ENCODE assay signal across 30 mouse cellular contexts in the genomic region with DNA sequence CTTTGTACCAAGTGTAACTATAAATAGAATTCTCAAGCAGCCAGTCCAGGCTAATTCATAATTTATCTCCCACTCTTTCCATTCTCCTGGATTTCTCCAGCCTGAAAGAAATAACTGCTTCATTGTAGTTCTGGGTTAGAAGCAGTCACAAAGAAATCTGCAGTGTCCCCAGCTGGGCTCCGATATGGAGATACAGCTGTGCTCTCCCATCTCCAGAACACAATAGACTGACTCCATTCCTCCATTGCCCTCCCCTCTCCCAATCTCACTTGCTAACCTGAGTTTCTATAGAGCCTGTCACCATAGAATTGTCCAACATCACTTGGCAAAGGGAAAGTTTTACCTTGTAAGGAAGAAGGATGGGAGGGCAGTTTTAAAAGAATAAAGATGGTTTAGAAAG.
DNase-seq lines count a peak whose midpoint lies in the region; ATAC-seq and TF ChIP-seq lines count a peak whose summit lies in the region.
"Had no signal": no experiment of that assay in that cellular context is flagged by ENCODE, and none has a peak within 500 bp of the region (broad histone marks: within the 10 kb centered on the region; RNA-seq: fewer than 3 reads in every experiment).

No protein-coding gene starts in this region.

- no peak overlapping the region for H3K9ac ChIP-seq in heart, embryonic 13.5 days
- H3K9ac ChIP-seq in heart, embryonic 11.5 days (ENCODE audit: low read depth, low read length) = no peak overlapping the region
- no peak overlapping the region for H3K9ac ChIP-seq in heart, embryonic 16.5 days (ENCODE audit: low read length)
- H3K9ac ChIP-seq in midbrain, embryonic 14.5 days (replicated peaks; ENCODE audit: low read length) = no peak overlapping the region
- no peak overlapping the region for H3K9ac ChIP-seq in midbrain, postnatal 0 days (replicated peaks; ENCODE audit: low read length, poor library complexity, severe bottlenecking)
- H3K9ac ChIP-seq: embryonic facial prominence, embryonic 12.5 days; embryonic facial prominence, embryonic 15.5 days; forebrain, postnatal 0 days; hindbrain, embryonic 12.5 days; hindbrain, embryonic 15.5 days; intestine, embryonic 15.5 days had no signal

- H3K4me2 ChIP-seq in heart, embryonic 13.5 days = peak overlapping the region; percentile 33
- no peak overlapping the region for H3K4me2 ChIP-seq in heart, embryonic 11.5 days
- H3K4me2 ChIP-seq in heart, embryonic 16.5 days (ENCODE audit: low read depth, low read length) = peak overlapping the region; percentile 4; the same call in 1 of the 2 replicates
- H3K4me2 ChIP-seq in midbrain, embryonic 14.5 days (ENCODE audit: low read length) = no peak overlapping the region
- H3K4me2 ChIP-seq in midbrain, postnatal 0 days (ENCODE audit: low read depth, low read length, poor library complexity, severe bottlenecking) = no peak overlapping the region
- H3K4me2 ChIP-seq: embryonic facial prominence, embryonic 12.5 days; embryonic facial prominence, embryonic 15.5 days; hindbrain, embryonic 12.5 days; hindbrain, embryonic 15.5 days; intestine, embryonic 15.5 days had no signal

- WGBS in heart, embryonic 13.5 days = 26% methylated on average over 1 of the region's 1 CpGs
- WGBS in heart, embryonic 11.5 days (ENCODE audit: insufficient replicate concordance) = 34% methylated on average over 1 of the region's 1 CpGs
- WGBS in heart, embryonic 16.5 days = 30% methylated on average over 1 of the region's 1 CpGs
- 22% methylated on average over 1 of the region's 1 CpGs for WGBS in midbrain, embryonic 14.5 days
- WGBS in midbrain, postnatal 0 days = 3% methylated on average over 1 of the region's 1 CpGs

- 0 out of 2 replicates have a peak, but pooled peaks cover 3% of the 10 kb centered on the region for H3K9me3 ChIP-seq in heart, embryonic 13.5 days
- H3K9me3 ChIP-seq in heart, embryonic 11.5 days (replicated peaks; ENCODE audit: control insufficient read depth, low read length) = no peaks in the 10 kb centered on the region
- H3K9me3 ChIP-seq in heart, embryonic 16.5 days (replicated peaks; ENCODE audit: control insufficient read depth, low read length) = 0 out of 2 replicates have a peak, but pooled peaks cover 3% of the 10 kb centered on the region
- no peaks in the 10 kb centered on the region for H3K9me3 ChIP-seq in midbrain, embryonic 14.5 days (ENCODE audit: control insufficient read depth, low read length)
- H3K9me3 ChIP-seq in midbrain, postnatal 0 days (ENCODE audit: low read length) = no peaks in the 10 kb centered on the region
- H3K9me3 ChIP-seq: embryonic facial prominence, embryonic 12.5 days; embryonic facial prominence, embryonic 15.5 days; heart, embryonic 10.5 days; hindbrain, embryonic 12.5 days; hindbrain, embryonic 15.5 days; intestine, embryonic 15.5 days had no signal

- intact Hi-C loops in heart, postnatal 14 days (cut with DNase I) = no loop called here

- TF ChIP-seq CTCF in midbrain, postnatal 0 days (IDR thresholded peaks at IDR 0.05) = no peak
- no peak for TF ChIP-seq CTCF in brain, embryonic 14.5 days (IDR thresholded peaks at IDR 0.05; ENCODE audit: borderline replicate concordance, extremely low read depth, insufficient read depth, insufficient read length)

- H3K27me3 ChIP-seq in heart, embryonic 13.5 days (replicated peaks) = no peaks in the 10 kb centered on the region
- H3K27me3 ChIP-seq in heart, embryonic 11.5 days (ENCODE audit: control insufficient read depth, insufficient read depth, low read length) = no peaks in the 10 kb centered on the region
- H3K27me3 ChIP-seq in heart, embryonic 16.5 days (ENCODE audit: control insufficient read depth, insufficient read depth, low read length) = no peaks in the 10 kb centered on the region
- no peaks in the 10 kb centered on the region for H3K27me3 ChIP-seq in midbrain, embryonic 14.5 days (ENCODE audit: control insufficient read depth, insufficient read depth, low read length)
- H3K27me3 ChIP-seq in midbrain, postnatal 0 days (ENCODE audit: insufficient read depth, low read length) = no peaks in the 10 kb centered on the region
- H3K27me3 ChIP-seq: CH12.LX; embryonic facial prominence, embryonic 12.5 days; embryonic facial prominence, embryonic 15.5 days; hindbrain, embryonic 12.5 days; hindbrain, embryonic 15.5 days; intestine, embryonic 15.5 days had no signal

- peak overlapping the region; percentile 48 for H3K27ac ChIP-seq in heart, embryonic 13.5 days (replicated peaks)
- H3K27ac ChIP-seq in heart, embryonic 11.5 days (ENCODE audit: low read depth, low read length) = no peak overlapping the region
- no peak overlapping the region for H3K27ac ChIP-seq in heart, embryonic 16.5 days (ENCODE audit: low read length)
- H3K27ac ChIP-seq in midbrain, embryonic 14.5 days (replicated peaks; ENCODE audit: low read depth, low read length) = no peak overlapping the region
- no peak overlapping the region for H3K27ac ChIP-seq in midbrain, postnatal 0 days (ENCODE audit: low read depth, low read length)
- H3K27ac ChIP-seq: embryonic facial prominence, embryonic 12.5 days; embryonic facial prominence, embryonic 15.5 days; gastrocnemius, adult 2 months; heart, embryonic 10.5 days; hindbrain, embryonic 12.5 days; hindbrain, embryonic 15.5 days; intestine, embryonic 15.5 days had no signal

- DNase-seq in heart, postnatal 14 days = no peak
- peak; percentile 11 for DNase-seq in midbrain, embryonic 14.5 days
- DNase-seq in midbrain, postnatal 0 days (ENCODE audit: low spot score) = no peak
- peak; percentile 14 for DNase-seq in brain, embryonic 14.5 days (ENCODE audit: low read depth)
- DNase-seq in right cerebral cortex, adult 18-20 months = no peak
- DNase-seq: adrenal gland, postnatal 10 days; adrenal gland, postnatal 36 days; B cell, adult 2 months; cerebellum, adult 11 months; cerebellum, adult 2 months; cerebellum, adult 9-11 months; cerebellum, postnatal 25 days; forebrain, postnatal 0 days; gastrocnemius, adult 2 months; gastrocnemius, postnatal 14 days; heart, adult 18-20 months; kidney, adult 11 months had no signal

- no peak for ATAC-seq in heart, embryonic 13.5 days (ENCODE audit: extremely low read depth, insufficient number of reproducible peaks, low FRiP score, low TSS enrichment)
- no peak for ATAC-seq in heart, embryonic 11.5 days (replicated peaks; ENCODE audit: insufficient number of reproducible peaks, low FRiP score, low TSS enrichment)
- ATAC-seq in heart, embryonic 16.5 days (replicated peaks; ENCODE audit: extremely low read depth, insufficient read depth, low FRiP score) = no peak
- ATAC-seq in midbrain, embryonic 14.5 days (ENCODE audit: low FRiP score, low TSS enrichment) = no peak
- ATAC-seq in midbrain, postnatal 0 days (ENCODE audit: low FRiP score) = no peak
- ATAC-seq: forebrain, embryonic 14.5 days; forebrain, postnatal 0 days; intestine, embryonic 15.5 days; Patski had no signal

- H3K4me1 ChIP-seq in heart, embryonic 13.5 days = peaks cover 29% of the 10 kb centered on the region
- H3K4me1 ChIP-seq in heart, embryonic 11.5 days (ENCODE audit: control insufficient read depth, insufficient read depth, low read length) = peaks cover 10% of the 10 kb centered on the region
- peaks cover 11% of the 10 kb centered on the region for H3K4me1 ChIP-seq in heart, embryonic 16.5 days (ENCODE audit: control insufficient read depth, insufficient read depth, low read length)
- no peaks in the 10 kb centered on the region for H3K4me1 ChIP-seq in midbrain, embryonic 14.5 days (ENCODE audit: control insufficient read depth, insufficient read depth, low read length)
- H3K4me1 ChIP-seq in midbrain, postnatal 0 days (ENCODE audit: insufficient read depth, low read length) = no peaks in the 10 kb centered on the region
- H3K4me1 ChIP-seq: embryonic facial prominence, embryonic 12.5 days; embryonic facial prominence, embryonic 15.5 days; hindbrain, embryonic 12.5 days; hindbrain, embryonic 15.5 days; intestine, embryonic 15.5 days had no signal

- no peaks in the 10 kb centered on the region for H3K36me3 ChIP-seq in heart, embryonic 13.5 days
- no peaks in the 10 kb centered on the region for H3K36me3 ChIP-seq in heart, embryonic 11.5 days (ENCODE audit: control insufficient read depth, insufficient read depth, low read length)
- no peaks in the 10 kb centered on the region for H3K36me3 ChIP-seq in heart, embryonic 16.5 days (ENCODE audit: control insufficient read depth, insufficient read depth)
- no peaks in the 10 kb centered on the region for H3K36me3 ChIP-seq in midbrain, embryonic 14.5 days (ENCODE audit: control insufficient read depth, insufficient read depth, low read length)
- H3K36me3 ChIP-seq in midbrain, postnatal 0 days (ENCODE audit: insufficient read depth, low read length) = no peaks in the 10 kb centered on the region
- H3K36me3 ChIP-seq: embryonic facial prominence, embryonic 12.5 days; embryonic facial prominence, embryonic 15.5 days; G1E; heart, embryonic 10.5 days; hindbrain, embryonic 12.5 days; hindbrain, embryonic 15.5 days; intestine, embryonic 15.5 days had no signal

- no peak overlapping the region for H3K4me3 ChIP-seq in heart, embryonic 13.5 days
- no peak overlapping the region for H3K4me3 ChIP-seq in heart, embryonic 11.5 days (ENCODE audit: low read depth, low read length)
- no peak overlapping the region for H3K4me3 ChIP-seq in heart, embryonic 16.5 days (ENCODE audit: low read length)
- no peak overlapping the region for H3K4me3 ChIP-seq in midbrain, embryonic 14.5 days (replicated peaks; ENCODE audit: low read depth, low read length)
- no peak overlapping the region for H3K4me3 ChIP-seq in midbrain, postnatal 0 days (ENCODE audit: low read depth, low read length)
- H3K4me3 ChIP-seq: embryonic facial prominence, embryonic 12.5 days; embryonic facial prominence, embryonic 15.5 days; gastrocnemius, adult 2 months; heart, embryonic 10.5 days; hindbrain, embryonic 12.5 days; hindbrain, embryonic 15.5 days; intestine, embryonic 15.5 days had no signal

- TF ChIP-seq POLR2A in brain, embryonic 14.5 days (IDR thresholded peaks at IDR 0.05; ENCODE audit: borderline replicate concordance, extremely low read depth, insufficient read depth, insufficient read length, poor library complexity, severe bottlenecking) = no peak

Comparison
In these comparisons a context has a peak if more than half of its experiments do, and no peak if none do; other contexts are left out.
1. H3K4me2 ChIP-seq: peak in heart, embryonic 13.5 days (single experiment) and heart, embryonic 16.5 days (single experiment); none in heart, embryonic 11.5 days (single experiment), midbrain, embryonic 14.5 days (single experiment) and midbrain, postnatal 0 days (single experiment).
2. DNase-seq: peak in midbrain, embryonic 14.5 days (single experiment) and brain, embryonic 14.5 days (single experiment); none in heart, postnatal 14 days (0 of 2), midbrain, postnatal 0 days (single experiment) and right cerebral cortex, adult 18-20 months (single experiment).